Mouse (Mus musculus) R1 (cell line): ENCODE results near the gene Arhgap30.

Experiments
- DNase-seq: peaks from one replicate; pipeline ENCODE4 v3.0.0-alpha.2; 2018; ENCODE audit warnings: low read depth, low spot score

The Arhgap30 gene

GRCm38 (mm10) chr1:171388376-171389102, at the start of gene Arhgap30:
TSS of gene Arhgap30 (plus strand) at chr1:171388954.
- DNase-seq = peak; percentile 66

DNA sequence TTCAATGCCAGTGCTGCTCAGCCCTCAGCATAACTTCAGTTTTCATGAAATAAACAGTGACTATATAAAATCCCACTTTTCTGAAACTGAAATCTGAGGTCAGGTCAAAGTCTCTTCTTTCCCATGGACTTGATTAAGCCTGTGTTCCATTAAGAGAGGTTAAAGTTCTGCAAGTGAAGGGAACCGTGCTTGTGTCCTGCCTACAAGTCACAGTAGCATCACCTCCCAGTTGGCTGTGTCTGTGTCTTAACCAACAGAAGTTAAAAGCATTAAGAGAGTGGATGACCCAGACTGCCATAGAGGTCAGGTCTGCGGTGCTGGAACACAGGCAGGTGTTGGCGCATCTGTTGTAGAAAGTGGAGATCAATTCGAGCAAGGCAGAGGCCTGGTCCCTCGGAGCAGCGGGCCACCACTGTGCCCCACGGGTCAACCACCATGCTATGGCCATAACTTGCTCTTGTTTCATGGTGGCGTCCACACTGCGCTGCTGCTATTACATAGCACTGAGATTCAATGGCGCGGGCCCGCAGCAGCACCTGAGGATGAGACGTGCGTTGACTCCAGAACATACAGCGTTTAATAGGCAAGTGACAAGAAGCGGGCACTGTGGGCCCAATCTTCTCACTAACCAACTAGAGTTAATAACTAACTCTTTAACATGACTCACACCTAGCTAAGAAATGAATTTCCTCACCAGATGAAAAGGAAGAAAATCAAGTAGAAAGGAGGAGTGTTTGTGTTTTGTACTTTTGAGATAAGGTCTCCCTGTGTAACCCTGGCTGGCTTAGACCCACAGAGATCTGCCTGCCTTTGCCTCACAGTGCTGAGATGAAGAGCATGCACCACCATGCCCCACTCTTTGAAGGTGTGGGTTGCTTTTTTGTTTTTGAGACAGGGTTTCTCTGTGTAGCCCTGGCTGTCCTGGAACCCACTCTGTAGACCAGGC, 46.2 kb upstream of the Arhgap30 start:
- DNase-seq = no peak

DNA sequence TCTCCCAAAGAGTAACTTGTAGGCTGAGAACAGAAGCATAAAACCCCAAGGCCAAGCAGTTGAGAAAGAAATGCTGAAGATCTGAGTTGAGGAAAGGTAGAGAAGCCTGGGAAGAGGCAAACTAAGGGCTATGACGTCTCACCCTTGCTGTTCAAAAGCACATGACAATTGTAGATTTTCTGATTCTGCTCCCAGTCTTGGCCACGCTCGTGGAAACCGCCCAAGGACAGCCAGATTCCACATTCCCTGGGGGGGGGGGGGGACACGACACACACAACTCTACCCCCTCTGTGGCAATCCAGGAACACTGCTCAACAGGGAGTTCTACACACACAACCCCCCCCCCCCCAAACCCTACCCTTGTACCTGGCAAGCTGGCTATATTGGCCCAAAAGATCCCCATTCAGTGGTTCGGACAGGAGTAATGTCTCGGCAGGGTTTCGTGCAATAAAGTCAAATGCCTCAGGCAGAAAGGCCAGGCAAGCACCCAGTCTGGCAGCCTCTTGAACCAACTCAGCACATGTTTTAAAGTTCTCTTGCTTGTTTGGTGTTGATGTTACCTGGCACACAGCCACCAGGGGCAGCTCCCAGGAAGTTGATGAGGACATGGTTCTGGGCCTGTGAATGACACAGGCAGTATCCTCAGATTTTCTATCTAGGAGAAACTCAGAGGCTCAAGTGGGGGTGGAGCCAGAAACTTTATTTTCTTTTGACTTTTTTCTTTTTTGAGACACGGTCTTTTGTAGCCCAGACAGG, 44.7 kb upstream of the Arhgap30 start:
- peak; percentile 70 for DNase-seq

DNA sequence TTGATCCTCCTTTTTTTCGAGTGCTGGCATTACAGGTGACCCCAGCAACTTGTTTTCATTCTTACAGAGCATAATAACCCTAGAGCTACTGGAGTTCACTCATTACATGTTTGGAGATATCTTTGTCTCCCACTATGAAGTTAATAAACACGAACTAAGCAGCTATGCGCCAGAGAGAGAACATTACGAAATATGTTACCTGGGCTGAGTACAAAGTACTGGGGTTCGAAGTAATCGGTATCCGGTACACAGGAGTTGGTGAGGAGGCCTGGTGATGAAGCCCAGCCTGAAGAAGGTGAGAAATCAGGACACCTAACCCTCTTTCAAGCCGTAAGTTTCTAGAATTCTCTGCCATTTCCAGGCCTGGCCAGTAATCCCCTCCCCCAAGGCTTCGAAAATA, 44.0 kb upstream of the Arhgap30 start:
- DNase-seq = no peak

GRCm38 (mm10) chr1:171345225-171346094, 43.3 kb upstream of the Arhgap30 start, which contains the start of the genes Nit1 and Pfdn2:
TSS of gene Nit1 (minus strand) at chr1:171345646.
TSS of gene Pfdn2 (plus strand) at chr1:171345670.
- peak; percentile 95 for DNase-seq

- DNase-seq = peak; percentile 54
Observed at GRCm38 (mm10) chr1:171346095-171346450, 42.7 kb upstream of the Arhgap30 start.

DNA sequence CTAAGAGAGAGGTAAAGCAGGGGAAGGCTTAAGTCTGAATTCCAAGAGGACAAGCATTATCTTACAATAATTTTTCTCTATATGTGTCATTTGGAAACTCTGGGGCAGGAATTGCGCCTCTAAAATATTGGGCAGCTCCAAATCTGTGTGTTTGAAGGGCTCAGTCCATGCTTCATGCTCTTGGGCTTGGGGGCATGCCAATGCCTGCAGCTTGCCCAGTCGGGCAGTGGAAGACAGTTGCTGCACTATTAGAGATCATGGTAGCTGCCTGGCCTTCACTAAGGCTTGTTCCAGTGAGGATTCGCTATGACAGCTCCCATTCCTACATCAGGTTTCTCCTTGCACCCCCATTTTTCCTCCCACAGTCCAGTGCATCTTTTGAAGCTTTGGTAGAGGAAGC, 40.1 kb upstream of the Arhgap30 start:
- no peak for DNase-seq

- no peak for DNase-seq
Observed at GRCm38 (mm10) chr1:171349210-171349609, 39.5 kb upstream of the Arhgap30 start.

DNA sequence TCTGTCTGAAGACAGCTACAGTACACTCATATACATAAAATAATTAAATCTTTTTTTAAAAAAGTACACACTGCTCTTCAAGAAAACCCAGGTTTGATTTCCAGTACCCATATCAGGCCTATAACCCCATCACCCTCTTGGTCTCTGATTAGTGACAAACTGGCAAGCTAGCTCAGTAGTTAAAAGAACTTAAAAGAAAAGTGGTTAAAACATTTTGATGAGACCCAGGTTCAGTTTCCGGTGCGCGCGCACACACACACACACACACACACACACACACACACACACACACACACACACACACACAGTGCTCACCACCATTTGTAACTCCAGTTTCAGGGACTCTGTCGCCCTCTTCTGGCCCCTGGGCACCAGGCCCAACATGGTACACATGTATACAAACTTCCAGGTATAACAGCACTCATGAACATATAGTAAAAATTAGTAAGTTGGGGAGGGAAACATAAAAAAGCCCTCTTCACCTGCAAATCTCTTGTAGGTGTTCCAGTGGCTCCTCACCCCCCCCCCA, 32.9 kb upstream of the Arhgap30 start:
- DNase-seq = peak; percentile 70

DNA sequence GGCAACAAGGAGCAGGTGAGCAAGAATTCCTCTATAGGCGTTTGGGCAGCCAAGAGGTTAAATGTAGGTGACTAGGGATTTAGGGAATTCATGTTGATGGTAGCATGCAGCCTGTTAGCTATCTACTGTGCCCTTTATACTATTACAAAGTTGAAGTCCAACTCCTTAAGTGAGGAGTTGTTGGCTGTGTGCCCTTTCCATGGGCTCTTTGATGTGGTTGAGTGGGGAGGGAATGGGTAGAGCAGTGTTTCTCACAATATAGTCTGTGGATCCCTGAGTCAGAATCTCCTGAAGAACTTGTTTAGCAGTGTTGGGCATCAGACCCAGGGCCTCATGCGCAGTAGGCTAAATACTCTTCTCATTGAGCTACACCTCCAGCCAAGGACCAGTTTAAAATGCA, 31.9 kb upstream of the Arhgap30 start:
- DNase-seq = no peak

DNA sequence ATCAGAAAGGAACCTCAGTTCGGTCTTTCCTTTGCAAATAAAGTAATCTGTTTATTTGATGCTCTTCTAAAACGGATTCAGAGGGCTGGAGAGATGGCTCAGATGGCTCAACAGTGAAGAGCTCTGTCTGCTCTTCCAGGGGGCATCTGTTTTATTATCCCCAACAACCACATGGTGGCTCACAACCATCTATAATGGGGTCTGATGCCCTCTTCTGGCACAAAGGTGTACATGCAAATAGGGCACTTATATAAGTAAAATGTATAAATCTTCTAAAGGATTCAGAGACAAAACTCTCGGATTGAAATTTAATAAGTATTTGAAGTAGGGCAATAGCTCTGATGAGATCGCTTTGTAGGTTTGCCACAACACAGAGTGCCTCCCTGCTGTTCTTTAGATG, 30.3 kb upstream of the Arhgap30 start:
- peak; percentile 60 for DNase-seq

- no peak for DNase-seq
Observed at GRCm38 (mm10) chr1:171360253-171360652, 28.5 kb upstream of the Arhgap30 start.

DNA sequence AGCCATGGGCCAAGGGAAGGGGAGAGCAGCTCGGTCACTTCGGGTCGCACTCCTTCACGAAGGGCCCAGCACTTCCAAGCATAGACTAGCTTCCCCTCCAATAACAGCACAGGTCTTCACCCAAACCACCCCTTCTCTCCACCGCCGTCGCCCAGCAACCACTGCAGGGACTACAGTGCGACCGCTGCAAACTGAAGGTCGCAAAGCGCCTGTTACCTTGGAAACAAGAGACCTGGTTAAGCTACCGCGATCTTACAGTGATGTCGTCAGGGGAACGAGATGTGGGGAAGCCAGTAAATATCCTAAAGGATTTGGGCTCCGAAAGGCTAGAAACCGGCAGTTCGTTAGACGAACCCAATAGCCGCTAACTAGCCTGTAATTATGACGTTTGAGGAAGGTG, 28.1 kb upstream of the Arhgap30 start, which contains the start of gene Klhdc9:
TSS of gene Klhdc9 (minus strand) at position 143 of the 400 bp plus-strand sequence.
- peak; percentile 98 for DNase-seq

DNA sequence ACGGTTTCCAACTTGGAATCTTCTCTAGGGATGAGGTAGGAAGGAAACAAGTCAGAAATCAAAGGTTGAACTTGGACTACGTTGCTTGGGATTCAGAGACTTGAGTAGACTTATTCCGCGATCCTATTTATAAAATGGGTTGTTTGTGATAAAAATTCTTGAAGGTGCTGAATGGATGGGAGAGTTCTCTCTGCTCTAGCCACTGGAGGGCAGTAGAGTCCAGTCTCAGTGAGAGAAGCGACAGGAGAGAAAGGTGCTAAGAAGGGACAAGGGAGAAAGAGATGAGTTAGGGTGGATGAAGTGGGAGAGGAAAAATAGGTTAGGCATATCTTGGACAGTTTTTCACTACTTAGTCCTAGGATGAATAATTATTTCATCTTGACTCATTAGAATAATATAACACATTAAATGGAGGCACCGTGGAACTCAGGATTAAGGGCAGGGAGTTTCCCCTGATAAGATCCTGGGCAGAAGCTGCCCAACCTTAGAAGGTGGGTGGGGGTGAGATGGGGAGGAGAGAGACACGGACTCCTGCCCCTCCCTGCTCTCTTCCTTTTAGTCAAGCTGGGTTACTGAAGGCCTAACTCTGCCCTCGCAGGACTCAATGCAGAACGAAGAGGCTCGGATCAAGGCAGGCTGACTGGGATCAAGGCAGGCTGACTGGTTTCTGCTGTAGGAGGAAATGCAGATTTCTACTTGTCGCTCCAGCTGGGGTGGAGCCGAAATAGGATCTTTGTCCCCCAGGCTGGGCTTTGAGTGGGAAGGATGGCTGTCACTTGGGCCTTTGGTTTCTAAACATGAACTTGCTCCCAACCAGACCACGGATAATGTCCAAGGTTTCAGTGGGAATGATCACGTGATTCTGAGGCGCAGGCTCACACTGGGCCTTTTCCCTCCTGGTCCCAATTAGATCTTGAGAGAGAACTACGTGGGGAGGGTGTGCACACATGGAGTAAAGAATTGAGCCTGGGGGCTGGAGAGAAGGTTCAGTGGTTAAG, 27.3 kb upstream of the Arhgap30 start:
- peak; percentile 89 for DNase-seq

GRCm38 (mm10) chr1:171365934-171366333, 22.8 kb upstream of the Arhgap30 start:
- no peak for DNase-seq

DNA sequence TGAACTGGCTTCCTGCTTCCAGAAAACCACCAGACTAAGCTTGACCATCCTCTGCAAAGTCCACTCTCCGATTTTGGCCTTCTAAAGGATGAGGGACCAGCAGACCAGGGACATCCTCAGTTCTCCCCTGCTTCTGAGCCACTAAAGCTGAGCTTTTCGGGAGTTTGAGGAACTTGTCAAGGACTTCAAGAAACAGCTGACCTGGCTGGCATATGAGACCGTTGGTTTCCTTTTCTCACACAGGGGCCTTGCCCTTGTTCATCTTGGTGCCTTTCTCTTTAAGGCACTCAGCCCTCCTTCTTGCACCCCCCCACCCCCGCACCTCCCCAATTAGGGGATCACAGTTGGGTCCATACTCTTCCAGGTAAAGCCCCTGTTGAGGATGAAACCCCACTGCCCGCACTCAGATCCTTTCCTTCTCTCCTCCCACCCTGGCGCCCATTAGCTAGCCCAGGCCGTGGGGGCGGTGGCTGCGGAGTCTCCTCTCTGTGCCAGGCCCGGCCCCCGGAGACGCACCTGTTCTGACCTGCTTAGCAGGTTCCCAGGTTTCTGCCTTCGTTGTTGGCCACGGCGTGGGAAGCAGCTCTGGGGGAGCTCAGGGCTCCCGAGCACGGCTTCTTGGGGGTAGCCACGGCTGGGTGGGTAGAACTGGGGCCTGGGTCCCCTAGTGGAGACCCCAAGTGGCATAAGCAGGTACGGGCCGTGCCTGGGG, 18.8 kb upstream of the Arhgap30 start, which contains the start of gene Nectin4:
TSS of gene Nectin4 (plus strand) at position 255 of the 712 bp plus-strand sequence.
- no peak for DNase-seq

GRCm38 (mm10) chr1:171372880-171373279, 15.9 kb upstream of the Arhgap30 start:
- DNase-seq = no peak

DNA sequence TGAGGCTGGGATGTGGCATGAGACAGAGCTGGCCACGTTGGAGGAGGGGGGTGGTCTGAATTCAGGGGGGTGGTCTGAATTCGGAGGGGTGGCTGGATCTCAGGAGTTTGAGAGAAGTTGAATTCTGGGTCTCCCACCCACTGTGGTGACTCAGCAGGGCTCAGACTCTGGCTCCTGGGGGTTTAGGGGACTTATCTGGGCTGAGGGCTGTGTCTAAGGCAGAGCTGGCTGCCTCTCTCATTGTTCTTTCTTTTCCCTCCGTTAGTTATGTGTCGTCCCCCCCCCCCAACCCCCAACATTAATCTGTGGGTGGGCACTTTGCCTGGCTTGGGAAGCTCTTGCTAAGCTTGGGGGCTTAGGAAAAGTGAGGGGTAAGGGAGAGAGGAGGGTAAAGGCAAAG, 14.8 kb upstream of the Arhgap30 start:
- no peak for DNase-seq
